Mouse (Mus musculus) liver, postnatal 0 days (tissue): ENCODE measurements at regions not wholly inside any gene's neighbourhood (a gene's known extent, or its start where the extent isn't known, plus 50 kb on each side); places are given as distances from the start of the nearest gene placed in this dataset.

Experiments used
- ATAC-seq: fragments of 200-750 bp; cut with Nextera tagmentation; 2 replicates; pipeline ENCODE4 v1.8.0; 2017; ENCODE audit warnings: mild to moderate bottlenecking, moderate library complexity
- DNase-seq: peaks from one replicate; pipeline ENCODE4 v3.0.0-alpha.2; 2016
- H3K27ac ChIP-seq: fragments of 300-500 bp; sonication (generic); 2 replicates; pipeline ENCODE4 v1.5.1; 2014; ENCODE audit warnings: antibody characterized with exemption, moderate library complexity, mild to moderate bottlenecking, low read depth
- H3K27me3 ChIP-seq: fragments of 300-500 bp; sonication (generic); 2 replicates; pipeline ENCODE4 v1.6.1; 2014; ENCODE audit warnings: low read length, control low read depth, mixed read lengths; ENCODE audit not compliant: insufficient read depth
- H3K36me3 ChIP-seq: fragments of 300-500 bp; sonication (generic); replicated peaks from 2 replicates; pipeline ENCODE4 v1.6.1; 2014; ENCODE audit warnings: mild to moderate bottlenecking, control low read depth, low read length, moderate library complexity, mixed read lengths; ENCODE audit not compliant: insufficient read depth
- H3K4me1 ChIP-seq: fragments of 300-500 bp; sonication (generic); 2 replicates; pipeline ENCODE4 v1.6.1; 2014; ENCODE audit warnings: antibody characterized with exemption, mild to moderate bottlenecking, control low read depth; ENCODE audit not compliant: insufficient read depth
- H3K4me2 ChIP-seq: fragments of 300-500 bp; sonication (generic); 2 replicates; pipeline ENCODE4 v1.6.1; 2014; ENCODE audit warnings: low read depth, mild to moderate bottlenecking, low read length, moderate library complexity, mixed read lengths
- H3K4me3 ChIP-seq: fragments of 300-500 bp; sonication (generic); 2 replicates; pipeline ENCODE4 v1.5.1; 2014; ENCODE audit warnings: low read depth, low read length
- H3K9ac ChIP-seq: fragments of 300-500 bp; sonication (generic); replicated peaks from 2 replicates; pipeline ENCODE4 v1.6.1; 2014; ENCODE audit warnings: mild to moderate bottlenecking, moderate library complexity
- H3K9me3 ChIP-seq: fragments of 300-500 bp; sonication (generic); 2 replicates; pipeline ENCODE4 v1.6.1; 2016; ENCODE audit warnings: mild to moderate bottlenecking, control low read depth, low read length, mixed read lengths
- CTCF ChIP-seq: sonication (generic); IDR thresholded peaks from 2 replicates; pipeline ENCODE4 v1.5.1; 2016; ENCODE audit warnings: antibody characterized with exemption, low read depth
- EP300 ChIP-seq: IDR thresholded peaks from 2 replicates; pipeline ENCODE4 v1.6.1; 2016; ENCODE audit warnings: antibody characterized with exemption, low read depth, mild to moderate bottlenecking
- WGBS: fragments of 180-500 bp; shearing (Covaris S2); extraction: QIAGEN DNeasy Blood & Tissue Kit; methylation state at CpG from one replicate; pipeline ENCODE4 v1.1.7; 2014; ENCODE audit not compliant: insufficient replicate concordance; 5-methylcytosine and 5-hydroxymethylcytosine counted together

DNA sequence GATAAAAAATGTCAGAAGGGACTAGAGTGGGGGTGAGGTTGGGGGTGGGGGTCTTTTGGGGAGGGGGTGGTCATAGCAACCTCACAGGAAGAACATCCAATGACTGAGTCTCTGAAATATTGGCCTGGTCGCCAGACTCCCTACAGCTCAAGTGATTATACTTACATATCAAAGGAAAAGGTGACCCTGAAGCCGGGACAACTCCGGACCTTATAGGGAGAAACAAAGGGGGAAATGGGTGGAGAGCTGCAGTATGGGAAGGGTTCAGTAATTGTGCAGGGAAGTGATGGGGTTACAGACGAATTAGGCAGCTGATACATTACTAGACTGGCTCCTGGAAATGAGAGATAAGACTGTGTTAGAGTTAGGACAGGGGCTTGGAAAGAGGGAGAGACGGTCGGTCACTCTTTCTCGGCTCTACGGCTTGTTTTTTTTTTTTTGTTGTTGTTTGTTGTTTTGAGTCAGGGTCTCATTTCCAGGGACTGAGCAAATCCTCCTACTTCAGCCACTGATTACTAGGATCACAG, 130.2 kb upstream of the Map3k1 start:
- peak overlapping the region; percentile 28; the same call in 1 of the 2 replicates for H3K4me2 ChIP-seq
- peak overlapping the region; percentile 83; the same call in 1 of the 2 replicates for H3K27ac ChIP-seq
- TF ChIP-seq CTCF (no peak), EP300 (peak; percentile 91)
- H3K4me3 ChIP-seq = no peak overlapping the region
- DNase-seq = no peak
- ATAC-seq = no peak
- peaks cover 56% of the 10 kb centered on the region for H3K4me1 ChIP-seq
- no peaks in the 10 kb centered on the region for H3K9me3 ChIP-seq
- no peak overlapping the region for H3K9ac ChIP-seq
- WGBS = 56% methylated on average over 8 of the region's 8 CpGs
- no peaks in the 10 kb centered on the region for H3K36me3 ChIP-seq
- no peaks in the 10 kb centered on the region for H3K27me3 ChIP-seq

- no peaks in the 10 kb centered on the region for H3K9me3 ChIP-seq
- H3K36me3 ChIP-seq = no peaks in the 10 kb centered on the region
- TF ChIP-seq EP300 (no peak), CTCF (no peak)
- 59% methylated on average over 6 of the region's 6 CpGs for WGBS
- H3K9ac ChIP-seq = no peak overlapping the region
- no peak overlapping the region for H3K4me3 ChIP-seq
- no peak for DNase-seq
- 0 out of 2 replicates have a peak overlapping the region, but pooled peaks have one; percentile 28 for H3K4me2 ChIP-seq
- no peaks in the 10 kb centered on the region for H3K27me3 ChIP-seq
- peak overlapping the region; percentile 83 for H3K27ac ChIP-seq
- ATAC-seq = no peak
- H3K4me1 ChIP-seq = peaks cover 57% of the 10 kb centered on the region
Observed at GRCm38 (mm10) chr13:111939534-111940115, 130.8 kb upstream of the Map3k1 start.

- Histone ChIP-seq H3K4me3 (no peak overlapping the region), H3K4me2 (no peak overlapping the region), H3K4me1 (peaks cover 53% of the 10 kb centered on the region), H3K36me3 (no peaks in the 10 kb centered on the region), H3K9me3 (no peaks in the 10 kb centered on the region), H3K27me3 (no peaks in the 10 kb centered on the region), H3K27ac (peak overlapping the region; percentile 83), H3K9ac (no peak overlapping the region)
- no peak for TF ChIP-seq CTCF
- no peak for TF ChIP-seq EP300
- WGBS = 74% methylated on average over 4 of the region's 4 CpGs
- no peak for DNase-seq
- ATAC-seq = peak; percentile 16; the same call in 1 of the 2 replicates
Observed at GRCm38 (mm10) chr13:111940275-111940674, 131.5 kb upstream of the Map3k1 start.

GRCm38 (mm10) chr13:111940796-111941513, 132.2 kb upstream of the Map3k1 start:
- 36% methylated on average over 6 of the region's 6 CpGs for WGBS
- Histone ChIP-seq H3K9me3 (no peaks in the 10 kb centered on the region), H3K4me3 (no peak overlapping the region), H3K4me2 (no peak overlapping the region), H3K27me3 (no peaks in the 10 kb centered on the region), H3K36me3 (no peaks in the 10 kb centered on the region), H3K4me1 (peaks cover 50% of the 10 kb centered on the region), H3K9ac (0 out of 2 replicates have a peak overlapping the region, but pooled peaks have one; percentile 10), H3K27ac (peak overlapping the region; percentile 83)
- peak; percentile 66 for DNase-seq
- ATAC-seq = peak; percentile 97
- TF ChIP-seq CTCF (peak; percentile 42), EP300 (peak; percentile 100)

GRCm38 (mm10) chr13:111941946-111942345, 133.2 kb upstream of the Map3k1 start:
- no peak for DNase-seq
- Histone ChIP-seq H3K4me2 (no peak overlapping the region), H3K4me1 (peaks cover 41% of the 10 kb centered on the region), H3K36me3 (no peaks in the 10 kb centered on the region), H3K9me3 (no peaks in the 10 kb centered on the region), H3K27me3 (no peaks in the 10 kb centered on the region), H3K27ac (peak overlapping the region; percentile 80), H3K4me3 (no peak overlapping the region), H3K9ac (no peak overlapping the region)
- TF ChIP-seq CTCF (no peak), EP300 (no peak)
- no peak for ATAC-seq
- WGBS = 74% methylated on average over 4 of the region's 4 CpGs

DNA sequence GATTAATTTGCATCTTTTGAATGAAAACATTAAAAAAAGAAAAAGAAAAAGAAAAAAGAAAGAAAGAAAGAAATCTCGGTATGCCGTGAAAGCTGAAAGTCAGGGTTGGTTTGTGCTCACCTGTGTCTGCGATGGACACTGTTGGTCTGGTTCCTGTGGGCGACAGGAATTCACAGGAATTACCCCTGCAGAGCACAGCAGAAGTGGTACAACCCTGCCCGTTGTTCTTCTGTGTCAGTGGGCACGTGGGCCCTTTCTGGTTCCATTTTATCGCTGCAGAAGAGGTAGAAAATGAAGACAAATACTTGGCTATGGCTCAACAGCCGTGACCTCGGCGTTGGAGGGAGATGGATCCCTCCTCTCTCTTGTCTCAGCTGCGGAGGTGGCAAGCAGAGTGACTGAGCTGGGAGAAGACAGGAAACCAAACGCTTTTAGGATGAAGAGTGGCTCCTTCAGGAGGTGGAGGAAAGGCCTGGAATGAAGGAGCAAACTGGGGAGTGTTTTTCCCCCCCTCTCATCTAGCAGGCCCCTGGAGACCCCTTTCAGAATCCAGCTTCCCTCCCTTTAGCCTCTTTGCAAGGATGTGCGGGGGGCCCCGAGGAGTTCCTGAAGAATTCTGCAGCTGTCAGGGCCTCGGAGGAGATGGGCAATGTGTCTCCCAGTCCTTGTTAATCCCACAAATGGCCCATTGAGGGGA, 134.7 kb upstream of the Map3k1 start:
- Histone ChIP-seq H3K27me3 (no peaks in the 10 kb centered on the region), H3K9ac (0 out of 2 replicates have a peak overlapping the region, but pooled peaks have one; percentile 8), H3K36me3 (no peaks in the 10 kb centered on the region), H3K4me1 (peaks cover 33% of the 10 kb centered on the region), H3K4me3 (no peak overlapping the region), H3K27ac (no peak overlapping the region), H3K9me3 (no peaks in the 10 kb centered on the region), H3K4me2 (no peak overlapping the region)
- WGBS = 75% methylated on average over 15 of the region's 15 CpGs
- ATAC-seq (no peak), DNase-seq (no peak)
- TF ChIP-seq CTCF = no peak
- TF ChIP-seq EP300 = no peak
